ENCODE assay signal across 12 mouse cellular contexts in the genomic region with DNA sequence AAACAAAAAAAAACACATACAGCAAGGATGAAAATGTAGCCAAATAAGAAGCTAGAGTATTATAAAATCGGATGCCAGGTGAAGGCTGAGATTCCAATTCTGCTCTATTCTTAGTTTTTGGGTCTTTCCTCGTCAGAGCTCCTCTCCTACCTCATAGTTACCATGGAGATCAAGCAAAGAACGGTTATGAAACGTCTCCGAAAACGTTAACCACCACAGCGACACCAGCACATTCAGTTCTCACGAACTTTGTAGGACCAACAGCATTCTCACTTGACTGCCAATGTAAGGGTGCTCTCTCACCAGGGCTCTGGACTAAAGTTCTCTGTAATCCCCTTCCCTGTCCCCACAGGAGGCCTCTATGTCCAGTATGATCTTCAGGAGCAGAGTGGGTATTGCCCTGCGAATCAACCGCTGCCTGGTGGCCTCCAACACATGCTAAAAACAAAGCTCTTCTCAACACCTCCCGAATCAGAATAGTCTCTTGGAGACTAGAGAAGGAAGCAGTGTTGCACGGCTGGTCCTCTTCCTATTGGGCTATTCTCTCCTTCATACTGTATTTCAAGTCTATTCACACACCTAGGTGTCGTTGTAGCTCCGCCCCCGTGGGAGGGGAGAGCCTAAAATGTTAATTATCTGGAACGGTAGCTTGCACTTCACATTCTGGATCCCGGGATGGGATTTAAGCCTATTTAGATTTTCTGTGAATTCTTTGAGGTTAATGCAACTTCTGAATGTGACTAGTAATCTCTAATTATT. TPM values are rescaled to one million over a fixed set of nuclear protein-coding genes. Genes with fewer than 3 reads are reported as not detected.
DNase-seq lines count a peak whose midpoint lies in the region; ATAC-seq lines count a peak whose summit lies in the region.
"Had no signal": no experiment of that assay in that cellular context is flagged by ENCODE, and none has a peak within 500 bp of the region (broad histone marks: within the 10 kb centered on the region; RNA-seq: fewer than 3 reads in every experiment).

No protein-coding gene starts in this region.

- no peak overlapping the region for H3K9ac ChIP-seq in heart, embryonic 11.5 days (ENCODE audit: low read depth, low read length)
- H3K9ac ChIP-seq in intestine, embryonic 14.5 days (ENCODE audit: low read length), result no peak overlapping the region
- no peak overlapping the region for H3K9ac ChIP-seq in midbrain, embryonic 15.5 days
- H3K9ac ChIP-seq: limb, embryonic 12.5 days had no signal

- intact Hi-C loops in heart, postnatal 25 days (cut with DNase I), result loop anchor here (10.0 kb wide), 1 partner anchor 552 kb away; no protein-coding TSS in a partner anchor
- intact Hi-C loops in left cerebral cortex, postnatal 36 days (cut with DNase I), result loop anchor here (2.0 to 5.0 kb wide), 2 partner anchors 85 to 232 kb away; partner anchors contain the start of gene Foxd1

- no peak for ATAC-seq in heart, embryonic 11.5 days (replicated peaks; ENCODE audit: insufficient number of reproducible peaks, low FRiP score, low TSS enrichment)
- ATAC-seq in intestine, embryonic 14.5 days (replicated peaks; ENCODE audit: low FRiP score, low TSS enrichment, low read depth), result no peak
- no peak for ATAC-seq in midbrain, embryonic 15.5 days (replicated peaks)
- no peak for ATAC-seq in inflammation-experienced regulatory T-cells, adult 6 months

- DNase-seq in heart, postnatal 25 days (ENCODE audit: low spot score), result no peak
- peak; percentile 41 to 48 for DNase-seq in left cerebral cortex, postnatal 36 days (ENCODE audit: low spot score in 2 of 2)
- no peak for DNase-seq in left cerebral cortex, adult 11 months (ENCODE audit: low spot score)
- no peak for DNase-seq in intestine, embryonic 14.5 days (ENCODE audit: low spot score)
- no peak for DNase-seq in cerebellum, adult 9-11 months
- DNase-seq: cerebellum, adult 18-20 months had no signal

- H3K36me3 ChIP-seq in heart, embryonic 11.5 days (ENCODE audit: control insufficient read depth, insufficient read depth, low read length), result no peaks in the 10 kb centered on the region
- H3K36me3 ChIP-seq in intestine, embryonic 14.5 days (ENCODE audit: control insufficient read depth, insufficient read depth, low read length), result no peaks in the 10 kb centered on the region
- no peaks in the 10 kb centered on the region for H3K36me3 ChIP-seq in midbrain, embryonic 15.5 days (replicated peaks)
- H3K36me3 ChIP-seq: limb, embryonic 12.5 days had no signal

- no peak overlapping the region for H3K27ac ChIP-seq in heart, embryonic 11.5 days (ENCODE audit: low read depth, low read length)
- no peak overlapping the region for H3K27ac ChIP-seq in intestine, embryonic 14.5 days (ENCODE audit: low read depth)
- no peak overlapping the region for H3K27ac ChIP-seq in midbrain, embryonic 15.5 days
- H3K27ac ChIP-seq: limb, embryonic 12.5 days; macrophage had no signal

- WGBS in heart, embryonic 11.5 days (ENCODE audit: insufficient replicate concordance), result 19% methylated on average over 17 of the region's 17 CpGs
- 30% methylated on average over 17 of the region's 17 CpGs for WGBS in intestine, embryonic 14.5 days
- 24% methylated on average over 17 of the region's 17 CpGs for WGBS in midbrain, embryonic 15.5 days

- H3K9me3 ChIP-seq in heart, embryonic 11.5 days (replicated peaks; ENCODE audit: control insufficient read depth, low read length), result no peaks in the 10 kb centered on the region
- H3K9me3 ChIP-seq in intestine, embryonic 14.5 days (ENCODE audit: control insufficient read depth, low read length), result no peaks in the 10 kb centered on the region
- H3K9me3 ChIP-seq in midbrain, embryonic 15.5 days, result no peaks in the 10 kb centered on the region
- H3K9me3 ChIP-seq: limb, embryonic 12.5 days had no signal

- H3K4me3 ChIP-seq in heart, embryonic 11.5 days (ENCODE audit: low read depth, low read length), result peak overlapping the region; percentile 4; the same call in 1 of the 2 replicates
- no peak overlapping the region for H3K4me3 ChIP-seq in intestine, embryonic 14.5 days (ENCODE audit: low read depth, low read length)
- no peak overlapping the region for H3K4me3 ChIP-seq in midbrain, embryonic 15.5 days
- H3K4me3 ChIP-seq: limb, embryonic 12.5 days had no signal

- peaks cover 6% of the 10 kb centered on the region for H3K4me1 ChIP-seq in heart, embryonic 11.5 days (ENCODE audit: control insufficient read depth, insufficient read depth, low read length)
- H3K4me1 ChIP-seq in intestine, embryonic 14.5 days (replicated peaks; ENCODE audit: control insufficient read depth, insufficient read depth, low read length), result peaks cover 29% of the 10 kb centered on the region
- peaks cover 20% of the 10 kb centered on the region for H3K4me1 ChIP-seq in midbrain, embryonic 15.5 days

- peaks cover 32% of the 10 kb centered on the region; the same call in 1 of the 2 replicates for H3K27me3 ChIP-seq in heart, embryonic 11.5 days (ENCODE audit: control insufficient read depth, insufficient read depth, low read length)
- peaks cover 26% of the 10 kb centered on the region for H3K27me3 ChIP-seq in intestine, embryonic 14.5 days (replicated peaks; ENCODE audit: control insufficient read depth, insufficient read depth, low read length)
- peaks cover 76% of the 10 kb centered on the region for H3K27me3 ChIP-seq in midbrain, embryonic 15.5 days (replicated peaks)

- peak overlapping the region; percentile 25 for H3K4me2 ChIP-seq in heart, embryonic 11.5 days
- H3K4me2 ChIP-seq in intestine, embryonic 14.5 days (ENCODE audit: low read length), result peak overlapping the region; percentile 24
- peak overlapping the region; percentile 13; the same call in 1 of the 2 replicates for H3K4me2 ChIP-seq in midbrain, embryonic 15.5 days

RNA-seq across cellular contexts. Expression of gene Tmem174, which starts 50.2 kb away (rescaled TPM):
- polyA plus RNA-seq in heart, embryonic 11.5 days (2014; fragmentation: Nextera tagmentation; extraction: Ambion mirVana), result 0.16 and 0.23 TPM in 2 replicates
- not detected for total RNA-seq in heart, postnatal 25 days (2021)
- total RNA-seq in left cerebral cortex, postnatal 36 days (2021), result not detected
- polyA plus RNA-seq in intestine, embryonic 14.5 days (2014; fragmentation: Nextera tagmentation; extraction: Ambion mirVana), result 0.15 and 0.20 TPM in 2 replicates
- polyA plus RNA-seq in midbrain, embryonic 15.5 days (2015; fragmentation: Nextera tagmentation; extraction: Ambion mirVana), result not detected in 2 replicates
- polyA plus RNA-seq in inflammation-experienced regulatory T-cells, adult 6 months (2017; shearing (Covaris generic)), result not detected
- polyA plus RNA-seq: heart, postnatal 0 days; limb, embryonic 12.5 days; macrophage had no signal

Comparison
In these comparisons a context has a peak if more than half of its experiments do, and no peak if none do; other contexts are left out.
1. DNase-seq: peak in left cerebral cortex, postnatal 36 days (2 of 2); none in heart, postnatal 25 days (single experiment), left cerebral cortex, adult 11 months (single experiment), intestine, embryonic 14.5 days (single experiment) and cerebellum, adult 9-11 months (single experiment).
2. Peak in every context shown above with its lines, with median percentiles within 50 percentile points of each other: H3K4me2 ChIP-seq.